Mouse (Mus musculus) thymus, adult 2 months (tissue): Measurements from ENCODE around the gene Btbd6.

Source experiments
- CTCF ChIP-seq: fragments of 200-500 bp; IDR thresholded peaks from 2 replicates; pipeline ENCODE4 v1.5.1; 2012; ENCODE audit warnings: mild to moderate bottlenecking, control low read depth, low read length, moderate library complexity, borderline replicate concordance; ENCODE audit not compliant: control insufficient read depth, poor library complexity, insufficient read depth; ENCODE audit errors: extremely low read depth
- POLR2A ChIP-seq: fragments of 200-500 bp; IDR thresholded peaks from 2 replicates; pipeline ENCODE4 v1.6.1; 2012; ENCODE audit warnings: mild to moderate bottlenecking, low read length, control low read depth, moderate library complexity; ENCODE audit not compliant: control insufficient read depth, poor library complexity, insufficient read depth; ENCODE audit errors: extremely low read depth

- TF ChIP-seq CTCF (no peak), POLR2A (no peak)
Observed at GRCm38 (mm10) chr12:112952433-112952832, 23.8 kb upstream of the Btbd6 start.
